Mouse (Mus musculus) embryonic fibroblast, embryonic 13.5 days (primary cell): ENCODE measurements around the gene Bnc1. TPM values are rescaled to one million over a fixed set of nuclear protein-coding genes. Genes with fewer than 3 reads are reported as not detected.

ENCODE experiments used
- H3K27ac ChIP-seq: 2 replicates; pipeline ENCODE4 v1.5.1; 2012; ENCODE audit warnings: low read length, control low read depth, inconsistent platforms; ENCODE audit not compliant: insufficient read depth
- H3K4me1 ChIP-seq: 2 replicates; pipeline ENCODE4 v1.6.1; 2011; ENCODE audit warnings: low read length; ENCODE audit not compliant: control insufficient read depth, insufficient read depth
- H3K4me3 ChIP-seq: 2 replicates; pipeline ENCODE4 v1.5.1; 2011; ENCODE audit warnings: mild to moderate bottlenecking, control low read depth, low read length; ENCODE audit not compliant: insufficient read depth
- CTCF ChIP-seq: IDR thresholded peaks from 2 replicates; pipeline ENCODE4 v1.5.1; 2011; ENCODE audit warnings: mild to moderate bottlenecking, control low read depth, low read length, moderate library complexity, borderline replicate concordance; ENCODE audit not compliant: insufficient read depth
- POLR2A ChIP-seq: IDR thresholded peaks from 2 replicates; pipeline ENCODE4 v1.6.1; 2011; ENCODE audit warnings: low read depth, mild to moderate bottlenecking, control low read depth, low read length, moderate library complexity
- polyA plus RNA-seq: library from polyadenylated mRNA; stranded (reverse); fragments of >200 nt; gene quantifications from 2 replicates; pipeline ENCODE4 v1.2.4, GENCODE M21; 2011; ENCODE audit warnings: low read depth; ENCODE audit not compliant: missing spikeins, insufficient read length

The Bnc1 gene
- polyA plus RNA-seq, 1 experiment: 0.81 TPM

GRCm38 (mm10) chr7:81934267-81934745 lies 57.8 kb downstream of the Bnc1 start, which contains the start of gene Hdgfl3:
TSS of gene Hdgfl3 (minus strand) at chr7:81934473.
- H3K27ac ChIP-seq: no peak within 1 kb of the TSS
- H3K4me1 ChIP-seq: peaks cover 3% of the 10 kb centered on the region; the same call in 1 of the 2 replicates
- TF ChIP-seq CTCF (no peak), POLR2A (peak; percentile 19; the same call in 1 of the 2 replicates)
- peak within 1 kb of the TSS; percentile 59 for H3K4me3 ChIP-seq

- Histone ChIP-seq H3K27ac (no peak overlapping the region), H3K4me1 (peaks cover 3% of the 10 kb centered on the region; the same call in 1 of the 2 replicates), H3K4me3 (peak overlapping the region; percentile 59)
- TF ChIP-seq CTCF: no peak
Measured at GRCm38 (mm10) chr7:81933601-81934266, 58.4 kb downstream of the Bnc1 start.

- Histone ChIP-seq H3K27ac (no peak overlapping the region), H3K4me3 (peak overlapping the region; percentile 59), H3K4me1 (peaks cover 3% of the 10 kb centered on the region; the same call in 1 of the 2 replicates)
- no peak for TF ChIP-seq CTCF
- no peak for TF ChIP-seq POLR2A
Measured at GRCm38 (mm10) chr7:81933061-81933600, 59.0 kb downstream of the Bnc1 start.

- Histone ChIP-seq H3K27ac (no peak overlapping the region), H3K4me1 (peaks cover 3% of the 10 kb centered on the region; the same call in 1 of the 2 replicates), H3K4me3 (peak overlapping the region; percentile 59)
- TF ChIP-seq CTCF: no peak
- TF ChIP-seq POLR2A: no peak
Measured at GRCm38 (mm10) chr7:81932521-81933045, 59.5 kb downstream of the Bnc1 start.

GRCm38 (mm10) chr7:81928998-81929397 lies 63.1 kb downstream of the Bnc1 start:
- H3K4me3 ChIP-seq: no peak overlapping the region
- TF ChIP-seq POLR2A (no peak), CTCF (no peak)
- no peak overlapping the region for H3K27ac ChIP-seq
- H3K4me1 ChIP-seq: peaks cover 3% of the 10 kb centered on the region; the same call in 1 of the 2 replicates

- no peak overlapping the region for H3K27ac ChIP-seq
- no peaks in the 10 kb centered on the region for H3K4me1 ChIP-seq
- TF ChIP-seq POLR2A: no peak
- TF ChIP-seq CTCF: no peak
- H3K4me3 ChIP-seq: no peak overlapping the region
Measured at GRCm38 (mm10) chr7:81921379-81921952, 70.6 kb downstream of the Bnc1 start.

GRCm38 (mm10) chr7:81920314-81920713 lies 71.8 kb downstream of the Bnc1 start:
- TF ChIP-seq CTCF (no peak), POLR2A (no peak)
- H3K27ac ChIP-seq: no peak overlapping the region
- no peak overlapping the region for H3K4me3 ChIP-seq
- no peaks in the 10 kb centered on the region for H3K4me1 ChIP-seq

GRCm38 (mm10) chr7:81918316-81918715 lies 73.8 kb downstream of the Bnc1 start:
- H3K4me3 ChIP-seq: no peak overlapping the region
- no peak overlapping the region for H3K27ac ChIP-seq
- no peak for TF ChIP-seq POLR2A
- no peak for TF ChIP-seq CTCF
- no peaks in the 10 kb centered on the region for H3K4me1 ChIP-seq

Other genes starting within 250 kb of the Bnc1 start
- gene Ramac, start 229.4 kb downstream of the Bnc1 start, polyA plus RNA-seq: 34.9 and 37.9 TPM in 2 replicates
- 29.7 and 31.3 TPM in 2 replicates for gene 3110040N11Rik, start 202.8 kb downstream of the Bnc1 start, polyA plus RNA-seq
- gene Btbd1, start 162.9 kb downstream of the Bnc1 start, polyA plus RNA-seq: 126 and 134 TPM in 2 replicates
- gene Gm10160, start 136.5 kb downstream of the Bnc1 start, polyA plus RNA-seq: not detected in 2 replicates
- 0.67 and 2.0 TPM in 2 replicates for gene Tm6sf1, start 133.3 kb downstream of the Bnc1 start, polyA plus RNA-seq
- 11.1 and 22.7 TPM in 2 replicates for gene Hdgfl3, start 57.8 kb downstream of the Bnc1 start, polyA plus RNA-seq
- gene Sh3gl3, start 181.5 kb upstream of the Bnc1 start, polyA plus RNA-seq: 1.7 and 1.9 TPM in 2 replicates